Mouse (Mus musculus): ENCODE measurements around the gene Ddx55.

- TF ChIP-seq CTCF (IDR thresholded peaks at IDR 0.05; ENCODE audit: borderline replicate concordance, insufficient read depth, low read depth, low read length) = no peak
- no peak for TF ChIP-seq POLR2A (IDR thresholded peaks at IDR 0.05; ENCODE audit: borderline replicate concordance, insufficient read depth, low read length)
These were observed 31.1 kb upstream of the Ddx55 start for GRCm38 (mm10) chr5:124521588-124521987.

All from cerebellum, adult 2 months (tissue).